Mouse (Mus musculus) stomach, embryonic 16.5 days (tissue): ENCODE data around the gene Hs6st3. TPM values are rescaled to one million over a fixed set of nuclear protein-coding genes. Genes with fewer than 3 reads are reported as not detected.

ENCODE experiments used
- ATAC-seq: fragments of 200-750 bp; cut with Nextera tagmentation; 2 replicates; pipeline ENCODE4 v1.8.0; 2017; ENCODE audit warnings: moderate number of reproducible peaks, moderate TSS enrichment; ENCODE audit not compliant: insufficient read depth, low FRiP score
- H3K27ac ChIP-seq: fragments of 300-500 bp; sonication (generic); 2 replicates; pipeline ENCODE4 v1.5.1; 2014; ENCODE audit warnings: low read length
- H3K27me3 ChIP-seq: fragments of 300-500 bp; sonication (generic); 2 replicates; pipeline ENCODE4 v1.6.1; 2014; ENCODE audit warnings: low read length, control low read depth, mixed read lengths; ENCODE audit not compliant: control insufficient read depth, insufficient read depth
- H3K36me3 ChIP-seq: fragments of 300-500 bp; sonication (generic); 2 replicates; pipeline ENCODE4 v1.6.1; 2014; ENCODE audit warnings: low read length; ENCODE audit not compliant: control insufficient read depth, insufficient read depth
- H3K4me1 ChIP-seq: fragments of 300-500 bp; sonication (generic); 2 replicates; pipeline ENCODE4 v1.6.1; 2014; ENCODE audit warnings: low read length, control low read depth, mixed read lengths; ENCODE audit not compliant: control insufficient read depth, insufficient read depth
- H3K4me2 ChIP-seq: fragments of 300-500 bp; sonication (generic); 2 replicates; pipeline ENCODE4 v1.6.1; 2014; ENCODE audit warnings: low read depth, low read length, mixed read lengths
- H3K4me3 ChIP-seq: fragments of 300-500 bp; sonication (generic); replicated peaks from 2 replicates; pipeline ENCODE4 v1.5.1; 2014; ENCODE audit warnings: mild to moderate bottlenecking, low read length
- H3K9ac ChIP-seq: fragments of 300-500 bp; sonication (generic); 2 replicates; pipeline ENCODE4 v1.6.1; 2014; ENCODE audit warnings: low read length
- H3K9me3 ChIP-seq: fragments of 300-500 bp; sonication (generic); replicated peaks from 2 replicates; pipeline ENCODE4 v1.6.1; 2016; ENCODE audit warnings: low read length, control low read depth; ENCODE audit not compliant: control insufficient read depth
- WGBS: fragments of 180-500 bp; shearing (Covaris S2); extraction: QIAGEN DNeasy Blood & Tissue Kit; methylation state at CpG from one replicate; pipeline ENCODE4 v1.1.7; 2014; 5-methylcytosine and 5-hydroxymethylcytosine counted together
- polyA plus RNA-seq: library from polyadenylated mRNA; unstranded; fragments of >200 nt; fragmentation: Nextera tagmentation; extraction: Ambion mirVana; gene quantifications from 2 replicates; pipeline ENCODE4 v1.2.1, GENCODE M21; 2015

Hs6st3 gene
- polyA plus RNA-seq, 1 experiment from 2014 or later = not detected

DNA sequence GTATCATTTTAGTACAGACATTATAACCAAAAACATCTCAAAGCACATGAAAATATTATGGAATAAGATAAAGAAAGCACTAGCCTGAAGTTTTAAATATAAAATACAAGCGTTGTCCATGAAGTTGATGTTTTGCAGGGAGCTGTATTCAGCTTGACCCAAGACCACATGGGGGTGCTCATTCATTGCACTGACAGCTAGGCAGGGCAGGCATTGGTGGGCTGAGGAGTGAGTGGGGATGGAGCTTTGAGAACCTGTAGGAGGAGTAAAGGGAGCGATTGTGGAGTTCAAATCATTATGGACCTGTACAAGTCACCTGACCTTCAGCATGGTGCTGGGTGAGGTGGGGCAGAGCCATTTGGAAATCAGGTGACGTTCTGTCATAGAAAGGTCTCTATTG, 14.1 kb upstream of the Hs6st3 start:
- Histone ChIP-seq H3K36me3 (no peaks in the 10 kb centered on the region), H3K4me3 (peak overlapping the region; percentile 38), H3K4me2 (peak overlapping the region; percentile 57), H3K4me1 (peaks cover 4% of the 10 kb centered on the region), H3K9me3 (no peaks in the 10 kb centered on the region), H3K9ac (0 out of 2 replicates have a peak overlapping the region, but pooled peaks have one; percentile 24), H3K27me3 (no peaks in the 10 kb centered on the region), H3K27ac (no peak overlapping the region)
- peak; percentile 68; the same call in 1 of the 2 replicates for ATAC-seq
- 21% methylated on average over 3 of the region's 3 CpGs for WGBS

DNA sequence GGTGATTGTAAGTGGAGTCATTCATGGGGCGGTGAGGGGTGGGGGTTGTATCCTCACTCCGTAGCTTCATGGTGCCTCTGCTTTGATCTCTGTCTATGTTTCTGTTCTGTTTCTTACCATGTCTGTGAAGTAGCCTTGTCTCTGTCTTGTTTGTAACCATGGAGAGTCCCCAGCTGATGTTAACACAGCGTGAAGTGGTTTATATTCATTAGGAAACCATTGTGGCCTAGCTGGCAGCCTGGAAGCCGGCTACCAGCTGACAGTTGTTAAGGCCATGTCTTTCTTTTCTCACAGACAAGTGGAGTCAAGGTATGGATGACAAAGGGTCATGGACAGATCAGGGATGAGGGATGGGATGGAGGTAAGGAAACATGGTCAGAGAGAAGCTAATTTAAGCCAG, 12.3 kb upstream of the Hs6st3 start:
- no peak overlapping the region for H3K27ac ChIP-seq
- H3K27me3 ChIP-seq = no peaks in the 10 kb centered on the region
- no peaks in the 10 kb centered on the region for H3K36me3 ChIP-seq
- no peak for ATAC-seq
- H3K4me2 ChIP-seq = no peak overlapping the region
- H3K9ac ChIP-seq = no peak overlapping the region
- 81% methylated on average over 4 of the region's 4 CpGs for WGBS
- peaks cover 4% of the 10 kb centered on the region for H3K4me1 ChIP-seq
- H3K4me3 ChIP-seq = no peak overlapping the region
- no peaks in the 10 kb centered on the region for H3K9me3 ChIP-seq

DNA sequence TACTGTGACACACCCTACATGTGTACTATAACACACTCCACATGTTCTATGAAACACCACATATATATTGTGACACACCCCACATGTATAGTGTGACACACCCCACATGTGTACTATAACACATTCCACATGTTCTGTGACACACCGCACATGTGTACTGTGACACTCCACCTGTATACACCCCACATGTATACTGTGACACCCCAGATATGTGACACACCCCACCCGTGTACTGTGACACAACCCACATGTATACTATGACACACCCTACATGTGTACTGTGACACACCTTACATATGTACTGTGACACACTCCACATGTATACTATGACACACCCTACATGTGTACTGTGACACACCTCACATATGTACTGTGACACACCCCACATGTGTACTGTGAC, 10.8 kb upstream of the Hs6st3 start:
- Histone ChIP-seq H3K4me2 (no peak overlapping the region), H3K27ac (no peak overlapping the region), H3K9me3 (no peaks in the 10 kb centered on the region), H3K9ac (no peak overlapping the region), H3K36me3 (no peaks in the 10 kb centered on the region), H3K4me1 (peaks cover 4% of the 10 kb centered on the region), H3K27me3 (no peaks in the 10 kb centered on the region), H3K4me3 (no peak overlapping the region)
- peak; percentile 5; the same call in 1 of the 2 replicates for ATAC-seq
- whole genome bisulfite sequencing = 91% methylated on average over 2 of the region's 2 CpGs

DNA sequence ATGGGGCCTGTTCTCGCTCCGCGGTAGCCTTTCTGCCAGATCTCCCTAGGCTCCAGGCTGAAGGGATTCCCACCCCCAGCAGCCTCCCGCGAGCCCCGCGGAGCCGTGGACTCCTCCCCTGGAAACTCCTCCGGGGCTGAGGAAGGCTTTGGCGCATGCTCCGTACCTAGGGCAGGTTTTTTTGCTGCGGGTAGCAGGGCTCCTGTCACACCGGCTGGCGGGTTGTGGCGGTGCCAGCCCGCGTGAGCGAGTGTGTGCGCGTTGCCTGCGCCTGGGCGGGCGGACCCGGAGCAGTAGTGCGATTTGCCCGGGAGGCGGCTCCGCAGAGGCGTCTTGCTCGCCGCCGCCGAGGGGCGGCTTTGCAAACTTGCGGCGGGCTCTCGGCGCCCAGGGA, 632 bp upstream of the Hs6st3 start:
- H3K4me2 ChIP-seq = peak overlapping the region; percentile 98
- H3K27ac ChIP-seq = no peak overlapping the region
- under 1% methylated on average over 38 of the region's 38 CpGs for WGBS
- ATAC-seq = peak; percentile 83
- H3K4me3 ChIP-seq = peak overlapping the region; percentile 67
- peaks cover 20% of the 10 kb centered on the region for H3K27me3 ChIP-seq
- H3K9ac ChIP-seq = peak overlapping the region; percentile 69
- H3K9me3 ChIP-seq = no peaks in the 10 kb centered on the region
- peaks cover 9% of the 10 kb centered on the region; the same call in 1 of the 2 replicates for H3K4me1 ChIP-seq
- H3K36me3 ChIP-seq = no peaks in the 10 kb centered on the region

DNA sequence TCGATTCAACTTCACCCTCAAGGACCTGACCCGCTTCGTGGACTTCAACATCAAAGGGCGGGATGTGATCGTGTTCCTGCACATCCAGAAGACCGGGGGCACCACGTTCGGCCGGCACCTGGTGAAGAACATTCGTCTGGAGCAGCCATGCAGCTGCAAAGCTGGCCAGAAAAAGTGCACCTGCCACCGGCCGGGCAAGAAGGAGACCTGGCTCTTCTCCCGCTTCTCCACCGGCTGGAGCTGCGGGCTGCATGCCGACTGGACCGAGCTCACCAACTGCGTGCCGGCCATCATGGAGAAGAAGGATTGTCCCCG, 602 bp downstream of the Hs6st3 start:
- ATAC-seq = no peak
- peak overlapping the region; percentile 98 for H3K4me2 ChIP-seq

DNA sequence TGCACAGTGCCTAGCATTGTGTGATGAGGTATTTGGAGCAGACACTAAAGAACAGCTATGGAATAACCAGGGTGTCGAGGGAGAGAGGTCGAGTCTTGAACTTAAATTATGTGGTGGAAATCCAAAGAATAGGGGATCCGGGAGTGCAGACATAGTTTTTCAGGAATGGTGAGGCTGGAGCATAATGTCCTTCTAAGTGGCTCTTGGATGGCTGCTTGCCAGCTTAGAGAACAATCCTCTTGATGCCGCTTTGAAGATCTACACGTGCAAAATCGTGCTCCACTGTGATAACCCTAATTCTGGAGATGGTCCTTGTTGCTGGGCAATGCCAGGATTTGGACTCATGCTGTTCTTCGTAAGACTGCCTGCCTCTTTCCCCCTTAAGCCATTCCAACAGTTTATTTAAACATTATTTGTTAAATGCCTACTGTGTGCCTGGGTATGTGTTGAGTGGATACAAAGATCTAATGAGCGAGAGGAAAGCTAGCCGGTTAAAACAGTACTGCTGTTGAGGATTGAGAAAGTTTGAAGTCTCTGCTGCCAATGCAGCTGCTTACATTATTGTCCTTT, 1.3 kb downstream of the Hs6st3 start:
- H3K9ac ChIP-seq = no peak overlapping the region
- H3K27me3 ChIP-seq = peaks cover 20% of the 10 kb centered on the region
- no peak for ATAC-seq
- no peak overlapping the region for H3K27ac ChIP-seq
- peak overlapping the region; percentile 98 for H3K4me2 ChIP-seq
- 46% methylated on average over 9 of the region's 9 CpGs for WGBS
- peaks cover 9% of the 10 kb centered on the region; the same call in 1 of the 2 replicates for H3K4me1 ChIP-seq
- no peaks in the 10 kb centered on the region for H3K36me3 ChIP-seq
- H3K9me3 ChIP-seq = no peaks in the 10 kb centered on the region
- H3K4me3 ChIP-seq = peak overlapping the region; percentile 67; the same call in 1 of the 2 replicates

More for the DNA sequence above, 602 bp downstream of the Hs6st3 start:
- WGBS = 2% methylated on average over 20 of the region's 20 CpGs
- Histone ChIP-seq H3K27me3 (peaks cover 20% of the 10 kb centered on the region), H3K9ac (peak overlapping the region; percentile 69; the same call in 1 of the 2 replicates), H3K36me3 (no peaks in the 10 kb centered on the region), H3K9me3 (no peaks in the 10 kb centered on the region), H3K4me3 (peak overlapping the region; percentile 67), H3K4me1 (peaks cover 9% of the 10 kb centered on the region; the same call in 1 of the 2 replicates), H3K27ac (no peak overlapping the region)

DNA sequence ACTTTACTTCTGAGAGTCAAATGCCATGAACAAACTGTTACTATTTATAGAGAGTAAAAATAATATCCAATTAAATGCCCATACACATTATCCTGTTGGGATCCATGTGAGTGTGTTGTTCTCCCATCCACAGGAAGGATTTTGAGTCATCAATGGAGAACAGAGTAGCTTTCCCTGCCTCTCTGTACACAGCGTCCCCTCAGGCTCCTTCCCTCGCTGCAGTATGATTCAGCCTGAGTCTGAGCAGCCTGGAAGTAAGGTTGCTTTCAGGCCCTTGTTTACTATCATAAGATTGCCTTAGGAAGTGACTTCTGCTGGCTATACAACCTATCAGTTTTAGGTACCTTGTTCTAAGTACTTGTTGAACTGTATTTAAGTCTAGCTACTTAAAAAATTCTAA, 14.9 kb downstream of the Hs6st3 start:
- WGBS = 69% methylated on average over 2 of the region's 2 CpGs
- ATAC-seq = no peak
- Histone ChIP-seq H3K4me1 (no peaks in the 10 kb centered on the region), H3K27ac (no peak overlapping the region), H3K27me3 (no peaks in the 10 kb centered on the region), H3K9ac (no peak overlapping the region), H3K4me3 (no peak overlapping the region), H3K9me3 (peaks cover 8% of the 10 kb centered on the region; the same call in 1 of the 2 replicates), H3K4me2 (no peak overlapping the region), H3K36me3 (no peaks in the 10 kb centered on the region)

DNA sequence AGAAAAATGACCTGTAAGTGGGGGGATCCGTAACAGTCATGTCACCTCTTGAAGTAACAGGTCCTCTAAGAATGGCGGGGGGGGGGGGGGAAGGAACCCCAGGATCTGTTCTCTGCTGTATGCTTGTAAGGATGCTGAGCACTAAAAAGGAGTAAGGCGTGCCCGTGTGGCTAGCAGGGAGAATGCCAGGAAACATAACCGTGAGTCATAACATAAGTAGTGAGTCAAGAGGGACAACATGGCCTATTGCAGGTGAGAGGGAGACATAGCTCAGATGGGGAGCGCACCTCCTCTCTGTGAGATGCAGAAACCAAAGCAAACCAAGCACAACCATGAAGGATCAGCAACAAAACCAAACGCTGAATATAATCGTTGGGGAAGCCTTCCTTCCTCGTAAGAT, 55.8 kb downstream of the Hs6st3 start:
- Histone ChIP-seq H3K4me3 (no peak overlapping the region), H3K9ac (no peak overlapping the region), H3K4me2 (no peak overlapping the region), H3K4me1 (no peaks in the 10 kb centered on the region), H3K36me3 (no peaks in the 10 kb centered on the region), H3K27ac (no peak overlapping the region), H3K27me3 (no peaks in the 10 kb centered on the region; the same call in 1 of the 2 replicates), H3K9me3 (no peaks in the 10 kb centered on the region)
- ATAC-seq = no peak
- 80% methylated on average over 9 of the region's 9 CpGs for WGBS

DNA sequence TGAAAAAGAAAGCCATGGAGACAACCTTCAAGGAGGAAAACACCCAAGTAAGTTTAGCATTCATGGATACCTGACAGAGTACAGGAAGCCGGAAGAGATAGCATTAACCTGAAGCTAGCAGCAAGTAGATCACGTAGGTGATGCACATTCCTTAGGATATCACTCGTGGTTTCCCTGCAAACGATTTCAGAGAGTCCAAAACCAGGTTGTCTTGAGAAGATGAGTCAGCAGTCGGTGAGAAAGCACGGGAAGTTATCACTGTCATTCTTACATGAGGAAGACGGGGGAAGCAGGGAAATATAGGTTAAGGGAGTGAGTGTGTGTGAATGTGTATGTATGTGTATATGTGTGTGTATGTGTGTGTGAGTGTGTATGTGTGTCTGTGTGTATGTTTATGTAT, 65.4 kb downstream of the Hs6st3 start:
- 80% methylated on average over 7 of the region's 7 CpGs for WGBS
- H3K4me2 ChIP-seq = no peak overlapping the region

More for the DNA sequence above, 65.4 kb downstream of the Hs6st3 start:
- no peak overlapping the region for H3K27ac ChIP-seq
- H3K9me3 ChIP-seq = no peaks in the 10 kb centered on the region
- no peaks in the 10 kb centered on the region for H3K4me1 ChIP-seq
- H3K36me3 ChIP-seq = no peaks in the 10 kb centered on the region
- H3K4me3 ChIP-seq = no peak overlapping the region
- no peaks in the 10 kb centered on the region for H3K27me3 ChIP-seq
- H3K9ac ChIP-seq = no peak overlapping the region
- ATAC-seq = no peak
